Mouse (Mus musculus) G1E (cell line): Measurements from ENCODE around the gene Npnt.

Experiments
- CTCF ChIP-seq: IDR thresholded peaks from 2 replicates; pipeline ENCODE4 v1.5.1; 2012; ENCODE audit warnings: low read depth, low read length, inconsistent platforms, mixed read lengths
- GATA1 ChIP-seq: IDR thresholded peaks from 2 replicates; pipeline ENCODE4 v1.6.1; 2012; ENCODE audit warnings: borderline replicate concordance, low read length, inconsistent platforms, mixed read lengths
- POLR2AphosphoS5 ChIP-seq: IDR thresholded peaks from 2 replicates; pipeline ENCODE4 v1.6.1; 2012; ENCODE audit warnings: low read depth, low read length, inconsistent platforms; ENCODE audit not compliant: insufficient replicate concordance
- TAL1 ChIP-seq: conservative IDR thresholded peaks from 2 replicates; pipeline ENCODE4 v1.6.1; 2012; ENCODE audit warnings: low read depth, low read length, inconsistent platforms, mixed read lengths

- TF ChIP-seq CTCF = no peak
- no peak for TF ChIP-seq GATA1
- TF ChIP-seq POLR2AphosphoS5 = no peak
- TF ChIP-seq TAL1 = no peak
Measured at GRCm38 (mm10) chr3:132986188-132986587, 36.1 kb upstream of the Npnt start.
